Mouse (Mus musculus) myocyte (in vitro differentiated cells): Measurements from ENCODE around the gene Gpx3. TPM values are rescaled to one million over a fixed set of nuclear protein-coding genes. Genes with fewer than 3 reads are reported as not detected.

Experiments used
- H3K27me3 ChIP-seq: one replicate; pipeline ENCODE4 v1.6.1; 2011; ENCODE audit not compliant: control insufficient read depth, insufficient read depth, insufficient read length
- H3K36me3 ChIP-seq: one replicate; pipeline ENCODE4 v1.6.1; 2011; ENCODE audit not compliant: control insufficient read depth, insufficient read depth
- H3K4me2 ChIP-seq: one replicate; pipeline ENCODE4 v1.6.1; 2011; ENCODE audit warnings: low read depth, control low read depth
- H3K4me3 ChIP-seq: one replicate; pipeline ENCODE4 v1.5.1; 2011; ENCODE audit warnings: mild to moderate bottlenecking, control low read depth, moderate library complexity
- H3K79me2 ChIP-seq: one replicate; pipeline ENCODE4 v1.6.1; 2011; ENCODE audit not compliant: control insufficient read depth, insufficient read depth
- H3ac ChIP-seq: one replicate; pipeline ENCODE4 v1.6.1; 2011; ENCODE audit not compliant: control insufficient read depth, insufficient read length
- CEBPB ChIP-seq: IDR thresholded peaks from 2 replicates; pipeline ENCODE4 v1.6.1; 2011; ENCODE audit warnings: mild to moderate bottlenecking, moderate library complexity; ENCODE audit not compliant: poor library complexity, insufficient read depth, severe bottlenecking
- E2F4 ChIP-seq: IDR thresholded peaks from one replicate; pipeline ENCODE4 v1.6.1; 2011; ENCODE audit warnings: mild to moderate bottlenecking, control low read depth, moderate library complexity; ENCODE audit not compliant: insufficient read depth
- MAX ChIP-seq: IDR thresholded peaks from one replicate; pipeline ENCODE4 v1.6.1; 2011; ENCODE audit warnings: low read depth, mild to moderate bottlenecking, control low read depth
- MYOD1 ChIP-seq, 3 experiments: IDR thresholded peaks; one replicate each; pipeline ENCODE4 v1.6.1; 2011; ENCODE audit warnings: control low read depth in 2 of 3, low read depth in 2 of 3, mild to moderate bottlenecking in 2 of 3, moderate library complexity in 1 of 3; ENCODE audit not compliant: insufficient read length in 2 of 3, control insufficient read depth in 1 of 3
- MYOG ChIP-seq, 3 experiments: IDR thresholded peaks; one replicate each; pipeline ENCODE4 v1.6.1; 2011; ENCODE audit warnings: control low read depth in 2 of 3, low read depth in 2 of 3, mild to moderate bottlenecking in 2 of 3; ENCODE audit not compliant: insufficient read length in 2 of 3, control insufficient read depth in 1 of 3, insufficient read depth in 1 of 3
- POLR2A ChIP-seq: IDR thresholded peaks from one replicate; pipeline ENCODE4 v1.6.1; 2011; ENCODE audit warnings: low read depth, mild to moderate bottlenecking, control low read depth, moderate library complexity; ENCODE audit not compliant: insufficient read length
- POLR2AphosphoS2 ChIP-seq: IDR thresholded peaks from one replicate; pipeline ENCODE4 v1.6.1; 2011; ENCODE audit warnings: low read depth, control low read depth; ENCODE audit not compliant: insufficient read length
- REST ChIP-seq: IDR thresholded peaks from one replicate; pipeline ENCODE4 v1.6.1; 2011; ENCODE audit warnings: mild to moderate bottlenecking, control low read depth, moderate library complexity; ENCODE audit not compliant: insufficient read depth, insufficient read length
- SRF ChIP-seq: IDR thresholded peaks from one replicate; pipeline ENCODE4 v1.6.1; 2011; ENCODE audit warnings: low read depth; ENCODE audit not compliant: control insufficient read depth, insufficient read length
- TCF12 ChIP-seq: IDR thresholded peaks from one replicate; pipeline ENCODE4 v1.6.1; 2011; ENCODE audit warnings: mild to moderate bottlenecking, control low read depth; ENCODE audit not compliant: poor library complexity, insufficient read depth, severe bottlenecking
- TCF3 ChIP-seq: IDR thresholded peaks from one replicate; pipeline ENCODE4 v1.6.1; 2011; ENCODE audit warnings: low read depth, control low read depth; ENCODE audit not compliant: insufficient read length
- USF1 ChIP-seq: IDR thresholded peaks from one replicate; pipeline ENCODE4 v1.6.1; 2011; ENCODE audit warnings: low read depth, mild to moderate bottlenecking, control low read depth, moderate library complexity
- polyA plus RNA-seq: library from polyadenylated mRNA; unstranded; fragments of >200 nt; fragmentation: generic; extraction: Trizol; gene quantifications from one replicate; pipeline ENCODE4 v1.2.1, GENCODE M21; 2012; ENCODE audit warnings: missing spikeins

Gpx3 gene
- polyA plus RNA-seq, 1 experiment: 9.4 TPM

- Histone ChIP-seq H3K79me2 (no peaks in the 10 kb centered on the region), H3K4me2 (no peak overlapping the region), H3ac (no peak overlapping the region), H3K27me3 (no peaks in the 10 kb centered on the region), H3K36me3 (no peaks in the 10 kb centered on the region), H3K4me3 (no peak overlapping the region)
- no peak for TF ChIP-seq TCF3
- no peak for TF ChIP-seq USF1
- no peak for TF ChIP-seq REST
- TF ChIP-seq POLR2A: no peak
- TF ChIP-seq E2F4: no peak
- TF ChIP-seq MAX: no peak
- TF ChIP-seq SRF: no peak
- TF ChIP-seq TCF12: no peak
Observed at GRCm38 (mm10) chr11:54906466-54906865, 4.2 kb downstream of the Gpx3 start.

DNA sequence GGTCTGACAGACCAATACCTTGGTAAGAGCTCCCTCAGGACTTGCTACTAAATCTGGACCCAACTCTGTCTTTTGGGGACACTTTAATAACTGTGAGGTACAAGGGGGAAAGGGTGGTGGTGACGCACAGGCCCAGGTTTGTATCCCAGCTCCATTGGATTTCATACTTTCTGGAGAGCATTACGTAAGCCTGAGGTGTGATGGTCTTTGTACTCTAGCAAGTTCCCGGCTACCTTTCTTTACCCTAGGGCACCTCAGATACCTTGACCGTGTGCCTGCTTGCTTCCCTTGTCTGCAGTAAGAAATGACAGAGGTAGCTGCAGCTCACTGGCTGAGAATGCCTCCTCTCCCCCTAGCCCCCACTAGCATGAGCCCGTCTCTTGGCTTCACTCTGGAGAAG lies 5.0 kb downstream of the Gpx3 start:
- Histone ChIP-seq H3K27me3 (no peaks in the 10 kb centered on the region), H3K4me2 (no peak overlapping the region), H3ac (no peak overlapping the region), H3K36me3 (no peaks in the 10 kb centered on the region), H3K4me3 (no peak overlapping the region), H3K79me2 (no peaks in the 10 kb centered on the region)
- TF ChIP-seq MYOG (IDR thresholded peaks at IDR 0.05; ENCODE audit: control insufficient read depth in 1 of 3, insufficient read depth in 1 of 3, insufficient read length in 2 of 3, low read depth in 2 of 3): no peak
- no peak for TF ChIP-seq CEBPB
- no peak for TF ChIP-seq REST
- TF ChIP-seq MYOD1 (IDR thresholded peaks at IDR 0.05; ENCODE audit: control insufficient read depth in 1 of 3, insufficient read length in 2 of 3, low read depth in 2 of 3): no peak
- TF ChIP-seq TCF12: no peak
- no peak for TF ChIP-seq POLR2AphosphoS2
- no peak for TF ChIP-seq USF1
- TF ChIP-seq SRF: no peak
- no peak for TF ChIP-seq E2F4
- TF ChIP-seq TCF3: no peak
- TF ChIP-seq MAX: no peak
- TF ChIP-seq POLR2A: no peak

GRCm38 (mm10) chr11:54909273-54909672 lies 7.0 kb downstream of the Gpx3 start:
- Histone ChIP-seq H3K79me2 (no peaks in the 10 kb centered on the region), H3K4me2 (no peak overlapping the region), H3K27me3 (no peaks in the 10 kb centered on the region), H3ac (no peak overlapping the region), H3K36me3 (peaks cover 4% of the 10 kb centered on the region), H3K4me3 (no peak overlapping the region)
- TF ChIP-seq TCF12 (no peak), TCF3 (no peak), USF1 (no peak), MYOD1 (IDR thresholded peaks at IDR 0.05; ENCODE audit: control insufficient read depth in 1 of 3, insufficient read length in 2 of 3, low read depth in 2 of 3) (no peak), MAX (no peak), CEBPB (no peak), POLR2AphosphoS2 (no peak), SRF (no peak), E2F4 (no peak), MYOG (IDR thresholded peaks at IDR 0.05; ENCODE audit: control insufficient read depth in 1 of 3, insufficient read depth in 1 of 3, insufficient read length in 2 of 3, low read depth in 2 of 3) (no peak), POLR2A (no peak), REST (no peak)

- Histone ChIP-seq H3K4me3 (no peak overlapping the region), H3K79me2 (no peaks in the 10 kb centered on the region), H3ac (no peak overlapping the region), H3K4me2 (no peak overlapping the region), H3K36me3 (peaks cover 11% of the 10 kb centered on the region), H3K27me3 (no peaks in the 10 kb centered on the region)
- TF ChIP-seq POLR2AphosphoS2 (no peak), MAX (no peak), E2F4 (no peak), MYOD1 (IDR thresholded peaks at IDR 0.05; ENCODE audit: control insufficient read depth in 1 of 3, insufficient read length in 2 of 3, low read depth in 2 of 3) (no peak), USF1 (no peak), CEBPB (no peak), MYOG (IDR thresholded peaks at IDR 0.05; ENCODE audit: control insufficient read depth in 1 of 3, insufficient read depth in 1 of 3, insufficient read length in 2 of 3, low read depth in 2 of 3) (no peak), REST (no peak), TCF12 (no peak), POLR2A (no peak), TCF3 (no peak), SRF (no peak)
Observed at GRCm38 (mm10) chr11:54910081-54910665, 7.9 kb downstream of the Gpx3 start.
